Mouse (Mus musculus): ENCODE data around the gene Ubtd1. TPM values are rescaled to one million over a fixed set of nuclear protein-coding genes. Genes with fewer than 3 reads are reported as not detected.
"Not testable (repeated sequence)": the region's sequence is repeated elsewhere in the genome, so short reads cannot be mapped to it uniquely, and the experiment has no call there.

Gene Ubtd1
- polyA plus RNA-seq, 1 experiment from 2014 or later, result 21.3 TPM

GRCm38 (mm10) chr19:42072802-42073201 is 91.2 kb downstream of the Ubtd1 start:
- no peaks in the 10 kb centered on the region for H3K27me3 ChIP-seq (replicated peaks; ENCODE audit: insufficient read depth, low read length)
- DNase-seq (ENCODE audit: low spot score) (peak; percentile 14), ATAC-seq (no peak)
- no peak overlapping the region for H3K4me2 ChIP-seq (replicated peaks; ENCODE audit: low read depth, low read length)
- H3K36me3 ChIP-seq (ENCODE audit: insufficient read depth, low read length), result no peaks in the 10 kb centered on the region
- no peaks in the 10 kb centered on the region for H3K9me3 ChIP-seq (ENCODE audit: low read length)
- no peak overlapping the region for H3K27ac ChIP-seq (ENCODE audit: low read length)
- 68% methylated on average over 7 of the region's 7 CpGs for WGBS
- H3K9ac ChIP-seq (replicated peaks; ENCODE audit: low read depth), result no peak overlapping the region
- no peaks in the 10 kb centered on the region for H3K4me1 ChIP-seq (ENCODE audit: insufficient read depth, low read depth, low read length)
- H3K4me3 ChIP-seq (ENCODE audit: low read depth, low read length), result no peak overlapping the region
- TF ChIP-seq EP300 (IDR thresholded peaks at IDR 0.05) (no peak), CTCF (IDR thresholded peaks at IDR 0.05) (peak; percentile 60)

GRCm38 (mm10) chr19:42075051-42075450 is 93.5 kb downstream of the Ubtd1 start:
- no peaks in the 10 kb centered on the region for H3K9me3 ChIP-seq (ENCODE audit: low read length)
- WGBS, result 82% methylated on average over 2 of the region's 2 CpGs
- TF ChIP-seq EP300 (IDR thresholded peaks at IDR 0.05), result no peak
- no peak for TF ChIP-seq CTCF (IDR thresholded peaks at IDR 0.05)
- H3K4me3 ChIP-seq (ENCODE audit: low read depth, low read length), result no peak overlapping the region
- H3K36me3 ChIP-seq (ENCODE audit: insufficient read depth, low read length), result no peaks in the 10 kb centered on the region
- no peak overlapping the region for H3K9ac ChIP-seq (replicated peaks; ENCODE audit: low read depth)
- no peak overlapping the region for H3K27ac ChIP-seq (ENCODE audit: low read length)
- DNase-seq (ENCODE audit: low spot score) (no peak), ATAC-seq (no peak)
- H3K27me3 ChIP-seq (replicated peaks; ENCODE audit: insufficient read depth, low read length), result no peaks in the 10 kb centered on the region
- no peak overlapping the region for H3K4me2 ChIP-seq (replicated peaks; ENCODE audit: low read depth, low read length)
- H3K4me1 ChIP-seq (ENCODE audit: insufficient read depth, low read depth, low read length), result no peaks in the 10 kb centered on the region

GRCm38 (mm10) chr19:42075992-42076391 is 94.4 kb downstream of the Ubtd1 start:
- Histone ChIP-seq H3K4me3 (ENCODE audit: low read depth, low read length) (no peak overlapping the region), H3K9me3 (ENCODE audit: low read length) (no peaks in the 10 kb centered on the region)
- WGBS, result 92% methylated on average over 16 of the region's 16 CpGs

GRCm38 (mm10) chr19:42078566-42078965 is 97.0 kb downstream of the Ubtd1 start:
- Histone ChIP-seq H3K9me3 (ENCODE audit: low read length) (no peaks in the 10 kb centered on the region), H3K27ac (ENCODE audit: low read length) (no peak overlapping the region), H3K4me2 (replicated peaks; ENCODE audit: low read depth, low read length) (no peak overlapping the region), H3K4me1 (ENCODE audit: insufficient read depth, low read depth, low read length) (no peaks in the 10 kb centered on the region), H3K27me3 (replicated peaks; ENCODE audit: insufficient read depth, low read length) (no peaks in the 10 kb centered on the region), H3K9ac (replicated peaks; ENCODE audit: low read depth) (no peak overlapping the region), H3K36me3 (ENCODE audit: insufficient read depth, low read length) (no peaks in the 10 kb centered on the region), H3K4me3 (ENCODE audit: low read depth, low read length) (no peak overlapping the region)
- ATAC-seq, result no peak
- DNase-seq (ENCODE audit: low spot score), result no peak
- TF ChIP-seq EP300 (IDR thresholded peaks at IDR 0.05), result no peak
- no peak for TF ChIP-seq CTCF (IDR thresholded peaks at IDR 0.05)
- 76% methylated on average over 8 of the region's 8 CpGs for WGBS

More at GRCm38 (mm10) chr19:42075992-42076391, 94.4 kb downstream of the Ubtd1 start:
- H3K4me2 ChIP-seq (replicated peaks; ENCODE audit: low read depth, low read length), result no peak overlapping the region
- H3K27ac ChIP-seq (ENCODE audit: low read length), result no peak overlapping the region
- H3K27me3 ChIP-seq (replicated peaks; ENCODE audit: insufficient read depth, low read length), result no peaks in the 10 kb centered on the region
- no peak for ATAC-seq
- no peaks in the 10 kb centered on the region for H3K4me1 ChIP-seq (ENCODE audit: insufficient read depth, low read depth, low read length)
- no peak for DNase-seq (ENCODE audit: low spot score)
- no peak overlapping the region for H3K9ac ChIP-seq (replicated peaks; ENCODE audit: low read depth)
- no peaks in the 10 kb centered on the region for H3K36me3 ChIP-seq (ENCODE audit: insufficient read depth, low read length)
- TF ChIP-seq CTCF (IDR thresholded peaks at IDR 0.05), result no peak
- TF ChIP-seq EP300 (IDR thresholded peaks at IDR 0.05), result no peak

- Histone ChIP-seq H3K36me3 (ENCODE audit: insufficient read depth, low read length) (no peaks in the 10 kb centered on the region), H3K9me3 (ENCODE audit: low read length) (no peaks in the 10 kb centered on the region), H3K27me3 (replicated peaks; ENCODE audit: insufficient read depth, low read length) (no peaks in the 10 kb centered on the region), H3K4me1 (ENCODE audit: insufficient read depth, low read depth, low read length) (no peaks in the 10 kb centered on the region), H3K27ac (ENCODE audit: low read length) (no peak overlapping the region), H3K4me3 (ENCODE audit: low read depth, low read length) (no peak overlapping the region), H3K9ac (replicated peaks; ENCODE audit: low read depth) (no peak overlapping the region), H3K4me2 (replicated peaks; ENCODE audit: low read depth, low read length) (no peak overlapping the region)
- 92% methylated on average over 12 of the region's 12 CpGs for WGBS
- ATAC-seq (no peak), DNase-seq (ENCODE audit: low spot score) (no peak)
- TF ChIP-seq EP300 (IDR thresholded peaks at IDR 0.05), result no peak
- TF ChIP-seq CTCF (IDR thresholded peaks at IDR 0.05), result no peak
Measured at GRCm38 (mm10) chr19:42079006-42079405, 97.4 kb downstream of the Ubtd1 start.

- 79% methylated on average over 5 of the region's 5 CpGs for WGBS
- Histone ChIP-seq H3K27me3 (replicated peaks; ENCODE audit: insufficient read depth, low read length) (no peaks in the 10 kb centered on the region), H3K9me3 (ENCODE audit: low read length) (no peaks in the 10 kb centered on the region), H3K27ac (ENCODE audit: low read length) (no peak overlapping the region), H3K9ac (replicated peaks; ENCODE audit: low read depth) (no peak overlapping the region), H3K4me3 (ENCODE audit: low read depth, low read length) (no peak overlapping the region), H3K4me1 (ENCODE audit: insufficient read depth, low read depth, low read length) (no peaks in the 10 kb centered on the region), H3K36me3 (ENCODE audit: insufficient read depth, low read length) (no peaks in the 10 kb centered on the region), H3K4me2 (replicated peaks; ENCODE audit: low read depth, low read length) (no peak overlapping the region)
- TF ChIP-seq CTCF (IDR thresholded peaks at IDR 0.05) (no peak), EP300 (IDR thresholded peaks at IDR 0.05) (no peak)
- ATAC-seq (no peak), DNase-seq (ENCODE audit: low spot score) (no peak)
Measured at GRCm38 (mm10) chr19:42079950-42080349, 98.4 kb downstream of the Ubtd1 start.

- H3K27ac ChIP-seq (ENCODE audit: low read length), result no peak overlapping the region
- WGBS, result 84% methylated on average over 11 of the region's 11 CpGs
- no peaks in the 10 kb centered on the region for H3K36me3 ChIP-seq (ENCODE audit: insufficient read depth, low read length)
- no peak overlapping the region for H3K4me3 ChIP-seq (ENCODE audit: low read depth, low read length)
- no peak for ATAC-seq
- no peak overlapping the region for H3K4me2 ChIP-seq (replicated peaks; ENCODE audit: low read depth, low read length)
- H3K4me1 ChIP-seq (ENCODE audit: insufficient read depth, low read depth, low read length), result 0 out of 2 replicates have a peak, but pooled peaks cover 1% of the 10 kb centered on the region
- no peaks in the 10 kb centered on the region for H3K27me3 ChIP-seq (replicated peaks; ENCODE audit: insufficient read depth, low read length)
- H3K9ac ChIP-seq (replicated peaks; ENCODE audit: low read depth), result no peak overlapping the region
- no peaks in the 10 kb centered on the region for H3K9me3 ChIP-seq (ENCODE audit: low read length)
- no peak for TF ChIP-seq CTCF (IDR thresholded peaks at IDR 0.05)
- TF ChIP-seq EP300 (IDR thresholded peaks at IDR 0.05), result no peak
- DNase-seq (ENCODE audit: low spot score), result no peak
Measured at GRCm38 (mm10) chr19:42080469-42080868, 98.9 kb downstream of the Ubtd1 start.

- not testable (repeated sequence) for DNase-seq (ENCODE audit: low spot score); H3K9ac ChIP-seq (replicated peaks; ENCODE audit: low read depth); H3K4me2 ChIP-seq (replicated peaks; ENCODE audit: low read depth, low read length); H3K9me3 ChIP-seq (ENCODE audit: low read length); H3K27me3 ChIP-seq (replicated peaks; ENCODE audit: insufficient read depth, low read length); ATAC-seq; H3K27ac ChIP-seq (ENCODE audit: low read length); H3K36me3 ChIP-seq (ENCODE audit: insufficient read depth, low read length); H3K4me3 ChIP-seq (ENCODE audit: low read depth, low read length); H3K4me1 ChIP-seq (ENCODE audit: insufficient read depth, low read depth, low read length)
- 87% methylated on average over 5 of the region's 5 CpGs for WGBS
Measured at GRCm38 (mm10) chr19:42081613-42082012, 100.0 kb downstream of the Ubtd1 start.
